Mouse (Mus musculus) lung, postnatal 0 days (tissue): ENCODE results near the gene Myrip.

Experiments
- CTCF ChIP-seq: IDR thresholded peaks from 2 replicates; pipeline ENCODE4 v1.5.1; 2016; ENCODE audit warnings: antibody characterized with exemption, mild to moderate bottlenecking
- EP300 ChIP-seq: IDR thresholded peaks from 2 replicates; pipeline ENCODE4 v1.6.1; 2016; ENCODE audit warnings: antibody characterized with exemption, mild to moderate bottlenecking, control low read depth

DNA sequence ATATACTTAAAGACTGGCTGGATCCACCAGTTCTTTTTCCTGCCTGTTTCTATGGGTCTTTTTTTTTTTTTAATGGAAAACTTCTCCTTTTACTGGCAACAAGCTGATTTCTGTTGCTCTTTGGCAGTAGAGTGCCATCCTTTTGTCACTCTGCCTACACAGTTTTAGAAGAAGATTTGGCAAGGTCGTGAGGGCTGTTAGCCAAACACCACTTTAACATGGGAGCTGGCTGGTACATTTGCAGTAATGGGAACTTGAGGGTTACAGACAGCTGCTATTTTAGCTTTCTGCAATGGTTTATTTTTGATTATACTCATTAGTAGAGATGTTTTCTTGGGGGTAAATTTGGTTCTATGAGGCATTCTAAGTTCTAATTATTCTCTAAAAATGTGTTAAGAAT is 137.5 kb downstream of the Myrip start:
- no peak for TF ChIP-seq CTCF
- no peak for TF ChIP-seq EP300
